Mouse (Mus musculus): Measurements from ENCODE around the gene Podxl. TPM values are rescaled to one million over a fixed set of nuclear protein-coding genes. Genes with fewer than 3 reads are reported as not detected.

Gene Podxl
- polyA plus RNA-seq, 1 experiment from 2014 or later: 37.0 TPM

DNA sequence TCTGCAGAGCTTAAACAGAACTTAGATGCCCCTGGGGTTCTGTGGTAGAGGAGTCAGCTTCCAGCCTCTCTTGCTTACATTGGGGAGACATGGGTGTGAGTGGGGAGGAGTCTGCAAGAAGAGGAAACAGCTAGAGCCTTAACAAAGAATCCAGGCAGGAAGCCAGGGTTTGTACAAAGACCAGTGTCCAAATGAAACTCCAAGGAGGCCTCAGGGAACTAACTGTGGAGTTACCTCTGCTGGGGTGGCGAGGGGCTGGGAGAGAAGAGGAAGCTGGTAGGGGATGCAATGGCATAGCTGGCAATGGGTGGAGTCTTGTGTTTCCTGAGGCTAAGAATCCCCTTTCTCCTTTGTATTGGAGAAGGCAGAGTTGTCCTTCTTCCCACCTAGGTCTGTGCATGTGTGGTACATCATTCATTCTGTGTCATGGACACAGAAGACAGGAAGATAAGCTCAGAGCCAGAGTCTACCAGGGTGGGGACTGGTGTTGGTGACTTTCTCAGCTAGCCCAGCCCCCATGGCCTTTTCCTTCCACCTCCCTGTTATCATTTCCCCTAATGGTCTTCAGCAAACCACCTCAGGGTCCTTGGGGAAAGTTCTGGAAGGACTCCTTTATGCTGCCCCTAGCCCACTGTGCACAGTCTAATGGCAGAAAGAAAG is 28.9 kb upstream of the Podxl start:
- H3K4me3 ChIP-seq: no peak overlapping the region
- H3K9me3 ChIP-seq: no peaks in the 10 kb centered on the region
- WGBS: 46% methylated on average over 1 of the region's 1 CpGs
- H3K4me2 ChIP-seq: no peak overlapping the region
- no peak; the same call in none of the 2 replicates for ATAC-seq (ENCODE audit: borderline replicate concordance, extremely low read depth, low FRiP score, low TSS enrichment)
- no peaks in the 10 kb centered on the region for H3K36me3 ChIP-seq
- peak overlapping the region; percentile 81 for H3K27ac ChIP-seq
- H3K27me3 ChIP-seq: no peaks in the 10 kb centered on the region
- H3K4me1 ChIP-seq: peaks cover 38% of the 10 kb centered on the region
- no peak overlapping the region for H3K9ac ChIP-seq

GRCm38 (mm10) chr6:31592128-31592527 is 28.3 kb upstream of the Podxl start:
- no peaks in the 10 kb centered on the region for H3K9me3 ChIP-seq
- no peak overlapping the region for H3K4me3 ChIP-seq
- H3K4me1 ChIP-seq: peaks cover 38% of the 10 kb centered on the region
- no peaks in the 10 kb centered on the region for H3K36me3 ChIP-seq
- 72% methylated on average over 2 of the region's 2 CpGs for WGBS
- no peaks in the 10 kb centered on the region for H3K27me3 ChIP-seq
- no peak overlapping the region for H3K9ac ChIP-seq
- H3K4me2 ChIP-seq: no peak overlapping the region
- ATAC-seq (ENCODE audit: borderline replicate concordance, extremely low read depth, low FRiP score, low TSS enrichment): no peak
- peak overlapping the region; percentile 81; the same call in 1 of the 2 replicates for H3K27ac ChIP-seq

GRCm38 (mm10) chr6:31591676-31592075 is 27.9 kb upstream of the Podxl start:
- H3K9me3 ChIP-seq: no peaks in the 10 kb centered on the region
- no peaks in the 10 kb centered on the region for H3K27me3 ChIP-seq
- H3K4me2 ChIP-seq: no peak overlapping the region
- no peak for ATAC-seq (ENCODE audit: borderline replicate concordance, extremely low read depth, low FRiP score, low TSS enrichment)
- 72% methylated on average over 3 of the region's 3 CpGs for WGBS
- no peak overlapping the region for H3K4me3 ChIP-seq
- H3K4me1 ChIP-seq: peaks cover 38% of the 10 kb centered on the region
- no peak overlapping the region for H3K9ac ChIP-seq
- no peak overlapping the region for H3K27ac ChIP-seq
- H3K36me3 ChIP-seq: no peaks in the 10 kb centered on the region

DNA sequence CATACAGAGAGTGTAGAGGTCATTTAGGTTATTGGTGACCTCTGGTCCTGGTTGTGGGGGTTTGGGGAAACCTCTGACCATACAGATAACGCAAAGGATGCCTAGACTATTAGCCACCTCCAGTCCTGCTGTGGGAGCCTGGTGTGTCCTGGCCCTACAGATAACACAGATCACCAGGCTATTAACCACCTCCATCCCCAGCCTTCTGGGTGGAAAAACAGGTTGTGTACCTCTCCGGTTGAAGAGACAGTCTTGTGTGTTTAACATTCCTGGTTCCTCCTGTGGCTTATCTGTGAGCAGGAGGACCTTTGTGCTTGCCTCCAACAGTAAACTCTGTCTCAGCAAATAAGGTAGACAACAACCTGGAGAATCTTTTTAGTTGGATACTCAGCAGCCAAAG is 27.0 kb upstream of the Podxl start:
- Histone ChIP-seq H3K27me3 (no peaks in the 10 kb centered on the region), H3K9ac (no peak overlapping the region), H3K4me1 (peaks cover 34% of the 10 kb centered on the region), H3K27ac (no peak overlapping the region), H3K4me2 (no peak overlapping the region), H3K9me3 (no peaks in the 10 kb centered on the region), H3K36me3 (no peaks in the 10 kb centered on the region), H3K4me3 (no peak overlapping the region)
- 58% methylated on average over 2 of the region's 2 CpGs for WGBS
- no peak for ATAC-seq (ENCODE audit: borderline replicate concordance, extremely low read depth, low FRiP score, low TSS enrichment)

DNA sequence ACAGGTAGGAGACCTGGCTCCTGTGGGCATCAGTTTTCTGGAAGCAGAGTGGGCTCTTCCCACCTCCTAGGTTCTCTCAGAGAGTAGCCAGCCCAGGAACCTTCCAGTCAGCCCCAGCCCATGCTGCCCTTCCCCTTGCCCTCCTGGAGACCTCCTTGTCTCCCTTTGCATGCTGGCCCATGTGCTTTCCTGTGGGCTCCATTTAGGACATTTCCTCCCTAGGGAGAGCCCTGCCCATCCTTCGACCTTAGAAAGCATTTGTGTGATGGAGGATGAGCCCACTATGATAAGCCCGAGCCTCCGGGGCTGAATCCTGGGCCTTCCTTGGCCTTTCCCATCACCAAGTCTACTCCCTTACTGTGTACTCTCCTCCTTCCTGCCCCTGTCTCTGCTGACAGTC is 25.5 kb upstream of the Podxl start:
- Histone ChIP-seq H3K4me2 (no peak overlapping the region), H3K27ac (no peak overlapping the region), H3K27me3 (no peaks in the 10 kb centered on the region), H3K9ac (no peak overlapping the region), H3K9me3 (no peaks in the 10 kb centered on the region), H3K4me3 (no peak overlapping the region), H3K36me3 (no peaks in the 10 kb centered on the region), H3K4me1 (peaks cover 44% of the 10 kb centered on the region)
- 66% methylated on average over 3 of the region's 3 CpGs for WGBS
- no peak for ATAC-seq (ENCODE audit: borderline replicate concordance, extremely low read depth, low FRiP score, low TSS enrichment)

GRCm38 (mm10) chr6:31587655-31588054 is 23.9 kb upstream of the Podxl start:
- H3K9me3 ChIP-seq: no peaks in the 10 kb centered on the region
- H3K36me3 ChIP-seq: no peaks in the 10 kb centered on the region
- no peak overlapping the region for H3K4me2 ChIP-seq
- peak; percentile 20; the same call in 1 of the 2 replicates for ATAC-seq (ENCODE audit: borderline replicate concordance, extremely low read depth, low FRiP score, low TSS enrichment)
- no peak overlapping the region for H3K4me3 ChIP-seq
- no peaks in the 10 kb centered on the region for H3K27me3 ChIP-seq
- H3K9ac ChIP-seq: no peak overlapping the region
- peaks cover 30% of the 10 kb centered on the region for H3K4me1 ChIP-seq
- 28% methylated on average over 4 of the region's 4 CpGs for WGBS
- H3K27ac ChIP-seq: no peak overlapping the region

DNA sequence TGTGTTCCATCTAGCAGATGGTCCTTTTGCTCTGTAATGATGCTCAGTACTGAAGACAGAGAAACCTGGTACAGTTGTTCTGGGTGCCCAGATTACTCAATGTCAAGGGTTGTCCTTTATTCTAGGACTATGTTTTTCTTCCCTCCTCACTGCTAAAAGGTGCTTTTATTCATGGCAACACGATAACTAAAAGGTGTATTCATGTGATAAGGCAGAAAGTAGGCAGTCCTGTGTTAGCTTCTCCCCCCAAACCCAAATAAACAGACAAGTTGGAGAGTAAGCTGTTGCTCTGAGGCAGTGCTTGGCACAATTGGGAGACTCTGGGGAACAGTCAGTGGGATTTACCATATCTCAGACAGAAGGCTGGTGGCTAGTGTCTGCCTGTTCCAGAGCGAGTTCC is 22.3 kb upstream of the Podxl start:
- H3K9me3 ChIP-seq: no peaks in the 10 kb centered on the region
- peaks cover 25% of the 10 kb centered on the region for H3K4me1 ChIP-seq
- H3K27ac ChIP-seq: no peak overlapping the region
- no peak overlapping the region for H3K9ac ChIP-seq
- H3K36me3 ChIP-seq: no peaks in the 10 kb centered on the region
- 58% methylated on average over 2 of the region's 2 CpGs for WGBS
- H3K4me2 ChIP-seq: no peak overlapping the region
- ATAC-seq (ENCODE audit: borderline replicate concordance, extremely low read depth, low FRiP score, low TSS enrichment): no peak
- H3K4me3 ChIP-seq: no peak overlapping the region
- no peaks in the 10 kb centered on the region for H3K27me3 ChIP-seq

GRCm38 (mm10) chr6:31576151-31576550 is 12.4 kb upstream of the Podxl start:
- Histone ChIP-seq H3K4me2 (no peak overlapping the region), H3K4me3 (no peak overlapping the region), H3K9ac (no peak overlapping the region), H3K9me3 (no peaks in the 10 kb centered on the region), H3K27ac (no peak overlapping the region), H3K4me1 (no peaks in the 10 kb centered on the region), H3K27me3 (no peaks in the 10 kb centered on the region), H3K36me3 (no peaks in the 10 kb centered on the region)
- ATAC-seq (ENCODE audit: borderline replicate concordance, extremely low read depth, low FRiP score, low TSS enrichment): no peak
- 84% methylated on average over 9 of the region's 9 CpGs for WGBS

GRCm38 (mm10) chr6:31575063-31575462 is 11.3 kb upstream of the Podxl start:
- WGBS: 51% methylated on average over 4 of the region's 4 CpGs
- no peak overlapping the region for H3K27ac ChIP-seq

DNA sequence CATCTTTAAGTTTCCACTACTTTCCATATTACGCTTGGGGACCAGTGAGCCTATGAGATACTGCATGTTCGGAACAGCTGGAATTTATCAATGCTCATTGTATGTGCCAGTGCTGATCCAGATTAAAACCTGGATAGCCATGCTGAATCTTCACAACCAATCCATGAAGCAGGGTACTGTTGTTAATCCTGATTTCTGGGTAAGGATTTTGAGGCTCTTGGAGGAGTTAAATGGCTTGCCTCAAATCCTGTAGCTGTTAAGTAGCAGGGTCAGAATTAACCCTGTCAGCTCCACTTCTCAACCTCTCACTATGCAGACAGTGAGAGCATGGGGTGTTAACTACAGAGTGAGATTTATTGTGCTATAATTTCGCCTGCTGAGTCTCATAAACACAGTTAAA is 7.7 kb upstream of the Podxl start:
- Histone ChIP-seq H3K27me3 (no peaks in the 10 kb centered on the region), H3K27ac (no peak overlapping the region), H3K4me1 (no peaks in the 10 kb centered on the region), H3K4me3 (no peak overlapping the region), H3K9ac (no peak overlapping the region), H3K36me3 (no peaks in the 10 kb centered on the region), H3K9me3 (no peaks in the 10 kb centered on the region), H3K4me2 (no peak overlapping the region)
- no peak for ATAC-seq (ENCODE audit: borderline replicate concordance, extremely low read depth, low FRiP score, low TSS enrichment)
- 68% methylated on average over 3 of the region's 3 CpGs for WGBS

More at GRCm38 (mm10) chr6:31575063-31575462, 11.3 kb upstream of the Podxl start:
- H3K9ac ChIP-seq: no peak overlapping the region
- no peaks in the 10 kb centered on the region for H3K27me3 ChIP-seq
- H3K4me1 ChIP-seq: no peaks in the 10 kb centered on the region
- no peak overlapping the region for H3K4me3 ChIP-seq
- H3K4me2 ChIP-seq: no peak overlapping the region
- no peaks in the 10 kb centered on the region for H3K36me3 ChIP-seq
- no peaks in the 10 kb centered on the region for H3K9me3 ChIP-seq
- no peak for ATAC-seq (ENCODE audit: borderline replicate concordance, extremely low read depth, low FRiP score, low TSS enrichment)

DNA sequence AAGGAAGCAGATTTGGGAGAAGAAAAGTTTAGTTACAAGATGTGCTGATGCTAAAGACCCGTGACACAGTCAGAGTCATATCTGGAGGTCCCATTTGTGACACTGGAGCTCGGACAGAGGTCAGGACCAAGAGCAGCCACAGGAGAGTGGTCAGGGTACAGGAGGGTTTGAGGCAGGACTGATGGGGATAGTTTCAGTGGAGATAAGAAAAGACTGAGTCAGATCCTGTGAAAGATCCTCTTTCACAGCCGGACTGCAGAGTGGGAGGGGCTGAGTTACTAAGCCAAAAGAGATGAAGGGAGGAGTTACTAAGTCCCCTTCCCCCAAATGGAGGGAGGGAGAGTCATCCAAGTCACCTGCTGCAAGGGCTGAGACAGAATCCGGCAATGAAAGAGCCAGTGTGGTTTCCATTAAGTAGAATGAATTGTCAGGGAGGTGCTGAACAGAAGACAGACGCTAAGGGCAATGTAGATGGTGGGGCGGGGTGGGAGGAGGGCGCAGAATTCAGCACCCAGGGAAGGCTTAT is 4.4 kb upstream of the Podxl start:
- no peak overlapping the region for H3K9ac ChIP-seq
- ATAC-seq (ENCODE audit: borderline replicate concordance, extremely low read depth, low FRiP score, low TSS enrichment): no peak
- no peaks in the 10 kb centered on the region for H3K36me3 ChIP-seq
- no peak overlapping the region for H3K4me3 ChIP-seq
- no peaks in the 10 kb centered on the region for H3K9me3 ChIP-seq
- no peak overlapping the region for H3K27ac ChIP-seq
- 34% methylated on average over 7 of the region's 7 CpGs for WGBS
- no peak overlapping the region for H3K4me2 ChIP-seq
- peaks cover 4% of the 10 kb centered on the region for H3K4me1 ChIP-seq
- H3K27me3 ChIP-seq: peaks cover 22% of the 10 kb centered on the region

DNA sequence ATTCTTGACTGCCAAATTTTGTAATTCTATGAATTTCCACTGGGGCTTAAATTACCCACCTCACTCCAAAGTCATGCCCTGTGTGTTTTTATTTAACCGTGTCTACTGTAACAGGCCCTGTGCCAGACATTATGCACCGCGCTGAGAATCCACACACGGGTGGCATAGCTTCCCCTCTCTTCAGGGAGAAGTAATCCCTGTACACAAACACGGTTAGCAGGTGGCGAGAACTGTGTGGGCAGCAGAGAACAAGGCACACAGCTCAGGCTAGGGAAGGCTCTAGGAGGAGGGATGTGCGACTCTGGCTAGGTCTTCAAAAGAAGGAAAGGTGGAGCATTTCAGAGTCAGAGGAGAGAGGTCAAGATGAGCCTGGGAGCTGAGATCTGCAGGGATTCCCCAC is 3.4 kb upstream of the Podxl start:
- Histone ChIP-seq H3K27ac (no peak overlapping the region), H3K9me3 (no peaks in the 10 kb centered on the region), H3K4me3 (no peak overlapping the region), H3K36me3 (no peaks in the 10 kb centered on the region), H3K9ac (no peak overlapping the region), H3K4me1 (peaks cover 5% of the 10 kb centered on the region), H3K27me3 (peaks cover 31% of the 10 kb centered on the region), H3K4me2 (no peak overlapping the region)
- 37% methylated on average over 7 of the region's 7 CpGs for WGBS
- no peak for ATAC-seq (ENCODE audit: borderline replicate concordance, extremely low read depth, low FRiP score, low TSS enrichment)
